Mouse (Mus musculus) Patski (cell line): ENCODE measurements around the gene Klc4. TPM values are rescaled to one million over a fixed set of nuclear protein-coding genes. Genes with fewer than 3 reads are reported as not detected.

ENCODE experiments used
- ATAC-seq: fragments of 100-300 bp; one replicate; pipeline ENCODE4 v1.8.0; 2021
- CTCF ChIA-PET: fragments of 350-600 bp; sonication (Branson Sonifier 250); formaldehyde crosslinking; loops from one replicate; lab custom pipeline; 2022; ENCODE audit warnings: inconsistent platforms; lab: Charles Lee
- POLR2A ChIA-PET: fragments of 350-600 bp; sonication (Branson Sonifier 250); formaldehyde crosslinking; loops from one replicate; lab custom pipeline; 2022; ENCODE audit warnings: antibody characterized with exemption, inconsistent platforms; lab: Charles Lee
- DNase-seq: peaks from one replicate; pipeline ENCODE4 v3.0.0-alpha.2; 2011; ENCODE audit warnings: low read depth, low spot score
- H3K27me3 ChIP-seq: fragments of 371-371 bp; one replicate; pipeline ENCODE4 v1.5.1; 2021
- CTCF ChIP-seq: fragments of 100-300 bp; IDR thresholded peaks from one replicate; pipeline ENCODE4 v1.5.1; 2021
- in situ Hi-C: fragments of 300-500 bp; cut with MboI; formaldehyde crosslinking; loops from 3 replicates; pipeline ENCODE4 v1.11.1; 2018; ENCODE audit warnings: low pct_unique_long_range_greater_than_20kb, mixed read lengths
- polyA plus RNA-seq: library from polyadenylated mRNA; unstranded; gene quantifications from one replicate; pipeline ENCODE4 v1.2.3, GENCODE M21; 2021

Klc4 gene
- polyA plus RNA-seq = 42.3 TPM

- in situ Hi-C loops = no loop called here
- DNase-seq (peak; percentile 87), ATAC-seq (peak; percentile 31)
- POLR2A ChIA-PET = interaction anchor here (0.6 to 1.2 kb wide), 3 partner anchors 33 to 86 kb away, joined by 3 to 5 read pairs (median 3); no protein-coding TSS in a partner anchor
- H3K27me3 ChIP-seq = no peaks in the 10 kb centered on the region
- TF ChIP-seq CTCF = no peak
- CTCF ChIA-PET = interaction anchor here (2.3 to 2.6 kb wide), 2 partner anchors 9 to 68 kb away, joined by 6 to 7 read pairs; no protein-coding TSS in a partner anchor
These were observed at the start of gene Klc4, which contains the start of gene Mrpl2 for GRCm38 (mm10) chr17:46645561-46646321. Klc4 (minus strand) TSS chr17:46646022. Mrpl2 (plus strand) TSS chr17:46646229.

DNA sequence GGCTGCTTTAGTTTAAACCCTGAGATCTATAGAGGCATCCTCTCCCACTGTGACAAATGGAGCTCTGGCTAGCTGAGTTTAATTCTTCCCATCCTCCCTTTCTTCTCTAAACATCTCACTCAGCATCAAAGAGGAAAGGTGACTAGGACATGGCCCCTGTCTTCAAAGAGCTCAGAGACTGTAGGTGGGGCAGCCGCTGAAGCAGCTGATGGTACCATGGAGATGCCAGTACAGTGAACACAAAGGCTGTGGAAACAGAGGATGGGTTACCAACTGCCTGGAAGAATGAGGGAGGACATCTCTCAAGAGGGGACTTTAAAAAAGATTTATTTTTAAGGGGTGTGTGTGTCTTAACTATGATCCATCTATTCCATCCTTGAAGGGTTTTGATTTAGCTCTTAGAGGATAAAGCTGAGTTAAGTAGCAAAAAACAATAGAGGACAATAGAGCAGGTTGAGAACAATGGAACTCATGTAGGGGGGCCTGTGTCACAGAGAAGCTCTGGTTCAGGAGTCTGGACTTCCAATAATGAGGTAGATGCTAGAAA is 48.8 kb upstream of the Klc4 start:
- ATAC-seq = no peak
- no peak for DNase-seq
- in situ Hi-C loops = no loop called here
- CTCF ChIA-PET = interaction anchor here (1.1 kb wide), 1 partner anchor 15 kb away, joined by 4 read pairs; no protein-coding TSS in a partner anchor
- H3K27me3 ChIP-seq = no peaks in the 10 kb centered on the region
- POLR2A ChIA-PET = no interaction called here
- no peak for TF ChIP-seq CTCF

- TF ChIP-seq CTCF = no peak
- no peaks in the 10 kb centered on the region for H3K27me3 ChIP-seq
- ChIA-PET POLR2A (interaction anchor here (1.8 kb wide), 1 partner anchor 10 kb away, joined by 6 read pairs; no protein-coding TSS in a partner anchor), CTCF (interaction anchor here (1.0 to 1.2 kb wide), 2 partner anchors 10 to 26 kb away, joined by 3 read pairs; no protein-coding TSS in a partner anchor)
- DNase-seq (no peak), ATAC-seq (peak; percentile 31)
- in situ Hi-C loops = no loop called here
These were observed 45.6 kb upstream of the Klc4 start for GRCm38 (mm10) chr17:46691390-46691789.

DNA sequence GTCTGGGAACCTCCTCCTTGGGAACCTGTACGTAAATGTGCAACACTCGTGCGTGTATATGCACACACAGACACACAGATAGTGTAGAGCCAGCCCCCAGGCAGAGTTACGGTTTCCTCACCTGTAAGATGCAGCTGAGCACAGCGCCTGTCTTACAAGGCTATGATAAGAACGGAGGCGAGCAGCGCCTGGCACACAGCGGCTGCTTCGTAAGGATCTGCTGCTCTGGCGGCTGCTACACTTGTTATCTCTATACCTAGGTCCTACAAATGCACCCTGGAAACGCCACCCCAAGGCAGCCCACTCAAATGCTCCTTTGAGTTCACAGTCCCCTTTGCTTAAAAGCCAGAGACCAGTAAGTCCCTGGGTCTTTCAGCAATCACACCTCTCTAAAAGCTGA is 44.8 kb upstream of the Klc4 start:
- no peak for DNase-seq
- CTCF ChIA-PET = no interaction called here
- H3K27me3 ChIP-seq = no peaks in the 10 kb centered on the region
- in situ Hi-C loops = no loop called here
- ATAC-seq = no peak
- no peak for TF ChIP-seq CTCF
- POLR2A ChIA-PET = interaction anchor here (1.3 to 1.8 kb wide), 2 partner anchors 9 to 10 kb away, joined by 3 to 6 read pairs; no protein-coding TSS in a partner anchor

DNA sequence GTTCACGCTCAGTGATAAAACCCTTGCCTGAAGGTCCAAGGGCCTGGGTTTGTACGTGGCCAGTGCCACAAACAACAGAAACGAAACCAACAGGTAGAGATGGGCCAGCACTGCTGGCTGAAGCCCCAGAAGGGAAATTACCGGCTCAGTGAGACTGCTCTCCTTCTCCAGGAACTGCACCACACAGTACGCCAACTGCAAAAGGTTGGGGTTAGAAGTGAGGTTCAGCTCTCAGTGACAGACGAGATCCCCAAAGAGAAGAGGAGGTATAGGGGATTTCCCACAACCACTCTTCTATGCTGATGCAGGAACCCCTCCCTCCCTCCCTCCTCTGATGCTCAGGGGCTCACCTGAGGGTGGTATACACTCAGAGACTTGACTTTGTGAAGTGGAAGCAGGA is 40.1 kb upstream of the Klc4 start:
- in situ Hi-C loops = no loop called here
- DNase-seq = no peak
- CTCF ChIA-PET = no interaction called here

GRCm38 (mm10) chr17:46682654-46683389 is 37.0 kb upstream of the Klc4 start:
- H3K27me3 ChIP-seq = no peaks in the 10 kb centered on the region
- ChIA-PET CTCF (no interaction called here), POLR2A (interaction anchor here (0.7 kb wide), 1 partner anchor 48 kb away, joined by 4 read pairs; no protein-coding TSS in a partner anchor)
- in situ Hi-C loops = no loop called here
- ATAC-seq (no peak), DNase-seq (no peak)
- TF ChIP-seq CTCF = no peak

More for the DNA sequence above, 40.1 kb upstream of the Klc4 start:
- TF ChIP-seq CTCF = no peak
- no peaks in the 10 kb centered on the region for H3K27me3 ChIP-seq
- POLR2A ChIA-PET = no interaction called here
- no peak for ATAC-seq

- TF ChIP-seq CTCF = no peak
- in situ Hi-C loops = no loop called here
- ChIA-PET POLR2A (interaction anchor here (1.0 to 1.5 kb wide), 4 partner anchors 9 to 52 kb away, joined by 3 to 4 read pairs (median 3); partner anchors contain the start of genes Ppp2r5d and Ptk7), CTCF (no interaction called here)
- DNase-seq (no peak), ATAC-seq (no peak)
- no peaks in the 10 kb centered on the region for H3K27me3 ChIP-seq
These were observed 35.8 kb upstream of the Klc4 start for GRCm38 (mm10) chr17:46681466-46682118.

GRCm38 (mm10) chr17:46680760-46681373 is 35.0 kb upstream of the Klc4 start, which contains the start of gene Klhdc3:
Klhdc3 (minus strand) TSS chr17:46680914.
- POLR2A ChIA-PET = interaction anchor here (1.0 to 1.7 kb wide), 7 partner anchors 9 to 93 kb away, joined by 3 to 11 read pairs (median 3); partner anchors contain the start of genes Cul7, Ppp2r5d and Ptk7
- DNase-seq (peak; percentile 91), ATAC-seq (peak; percentile 91)
- no peaks in the 10 kb centered on the region for H3K27me3 ChIP-seq
- CTCF ChIA-PET = interaction anchor here (2.0 kb wide), 1 partner anchor 43 kb away, joined by 4 read pairs; no protein-coding TSS in a partner anchor
- in situ Hi-C loops = no loop called here
- TF ChIP-seq CTCF = no peak
